Mouse (Mus musculus): ENCODE data around the gene Ep300.

DNA sequence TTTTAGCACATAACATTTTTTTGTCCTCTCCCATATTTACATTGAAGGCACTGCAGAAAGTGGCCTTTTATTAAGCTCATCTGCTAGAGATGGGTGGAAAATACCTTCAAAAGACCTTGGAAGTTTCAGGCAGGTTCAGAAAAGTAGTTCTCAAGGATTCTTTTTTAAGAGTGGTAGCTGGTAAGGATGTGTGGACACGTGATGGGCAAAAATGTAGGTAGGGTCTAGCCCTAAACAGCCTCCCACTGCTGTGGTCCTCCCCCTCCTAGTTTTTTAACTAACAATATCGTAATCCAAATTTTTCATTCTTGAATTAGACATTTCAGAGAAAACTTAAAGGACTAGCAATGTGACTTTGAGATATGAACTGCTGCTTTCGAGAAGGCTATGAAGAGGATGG, 685 bp upstream of the Ep300 start:
- TF ChIP-seq CTCF (IDR thresholded peaks at IDR 0.05; ENCODE audit: insufficient read depth, low read length): no peak
- no peak for TF ChIP-seq POLR2A (IDR thresholded peaks at IDR 0.05; ENCODE audit: borderline replicate concordance, extremely low read depth, low read depth, low read length)
